Mouse (Mus musculus) erythroid progenitor cell, adult 5-6 weeks (primary cell): ENCODE measurements around the gene Prodh2. TPM values are rescaled to one million over a fixed set of nuclear protein-coding genes. Genes with fewer than 3 reads are reported as not detected.

Source experiments
- ATAC-seq: replicated peaks from 2 replicates; pipeline ENCODE4 v1.8.0; 2016; ENCODE audit warnings: moderate number of reproducible peaks, mild to moderate bottlenecking, moderate TSS enrichment, inconsistent platforms; ENCODE audit not compliant: poor library complexity, low FRiP score, severe bottlenecking
- total RNA-seq, 2 experiments: library from RNA; stranded (forward) in 1 of 2; stranded (reverse) in 1 of 2; fragments of 150-400 nt in 1 of 2; fragments of 186-747, 209-891 nt in 1 of 2; gene quantifications; 2 replicates each; pipeline versions ENCODE4 v1.2.3 to v1.2.4; 2015 to 2017; ENCODE audit warnings: low replicate concordance in 2 of 2

Gene Prodh2
- total RNA-seq, 2 experiments from 2014 or later: not detected

DNA sequence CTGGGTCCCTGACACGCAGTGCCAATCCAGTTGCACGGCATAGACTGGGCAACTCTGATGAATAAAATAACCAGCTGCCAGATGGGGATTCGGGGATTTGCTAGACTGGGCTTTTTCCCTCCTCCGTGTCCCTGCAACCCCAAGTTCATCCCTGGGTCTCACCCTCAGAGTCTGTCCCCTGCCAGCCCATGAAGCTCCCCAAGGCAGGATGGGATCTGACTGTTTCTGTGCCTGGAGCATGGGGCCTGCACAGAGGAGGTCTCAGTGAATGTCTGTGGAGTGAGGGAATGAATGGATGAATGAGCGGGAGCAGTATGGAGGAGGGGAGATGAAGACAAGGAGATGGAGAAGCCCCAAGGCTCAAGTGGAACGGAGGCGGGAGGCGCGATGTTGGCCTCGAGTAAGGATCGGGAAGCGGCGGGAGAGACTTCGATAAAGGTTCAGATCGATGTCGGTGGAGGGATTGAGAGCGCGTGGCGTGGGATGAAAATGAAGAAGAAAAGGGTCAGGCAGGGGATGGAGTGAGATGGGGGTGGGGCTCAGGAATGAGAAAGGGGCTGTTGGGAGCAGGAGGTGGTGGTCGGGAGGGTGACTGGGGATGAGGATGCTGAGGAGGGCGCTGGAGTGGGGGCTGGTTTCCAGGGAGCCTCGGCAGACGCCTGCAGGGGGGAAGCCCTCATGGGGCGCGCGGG lies 40.7 kb downstream of the Prodh2 start:
- no peak for ATAC-seq

GRCm38 (mm10) chr7:30534633-30535577 lies 41.5 kb downstream of the Prodh2 start, which contains the start of gene Arhgap33:
Gene Arhgap33, minus strand, starts transcription at chr7:30535060.
- peak; percentile 88 for ATAC-seq

GRCm38 (mm10) chr7:30540572-30540971 lies 47.1 kb downstream of the Prodh2 start:
- no peak for ATAC-seq

GRCm38 (mm10) chr7:30544327-30544726 lies 50.9 kb downstream of the Prodh2 start:
- ATAC-seq: no peak

DNA sequence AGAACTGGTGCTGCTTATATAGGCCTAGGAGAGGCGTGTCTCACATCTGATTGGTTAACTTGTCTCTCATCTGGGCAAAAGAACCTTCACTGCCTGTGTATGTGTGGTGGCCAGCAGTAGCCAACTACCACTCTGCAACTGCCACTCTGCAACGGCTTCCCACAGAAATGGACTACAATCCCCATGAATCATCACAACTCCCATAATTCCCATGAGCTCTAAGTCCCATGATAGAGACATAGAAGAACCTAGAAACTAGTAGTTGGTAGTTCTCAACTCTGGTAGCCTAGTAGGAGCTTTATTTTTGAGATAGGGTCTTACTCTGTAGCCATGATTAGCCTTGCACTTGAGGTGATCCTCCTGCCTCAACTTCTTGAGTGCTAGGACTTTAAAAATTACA lies 56.5 kb downstream of the Prodh2 start:
- ATAC-seq: no peak

DNA sequence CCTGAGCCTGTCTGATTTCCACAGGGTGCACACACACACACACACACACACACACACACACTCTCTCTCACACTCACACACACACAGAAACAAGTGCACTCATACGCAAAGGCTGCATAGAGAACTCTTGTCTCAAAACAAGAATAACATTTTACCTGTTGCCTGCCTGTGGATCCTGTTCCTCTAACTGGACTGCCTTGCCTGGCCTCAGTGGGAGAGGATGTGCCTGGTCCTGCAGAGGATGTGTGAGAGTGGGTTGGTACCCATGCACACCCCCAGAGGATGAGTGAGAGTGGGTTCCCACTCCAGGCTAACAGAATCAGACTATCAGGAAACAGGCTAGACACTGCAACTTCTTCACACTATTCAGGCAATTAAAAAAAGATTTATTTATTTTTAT lies 57.2 kb downstream of the Prodh2 start:
- ATAC-seq: no peak

DNA sequence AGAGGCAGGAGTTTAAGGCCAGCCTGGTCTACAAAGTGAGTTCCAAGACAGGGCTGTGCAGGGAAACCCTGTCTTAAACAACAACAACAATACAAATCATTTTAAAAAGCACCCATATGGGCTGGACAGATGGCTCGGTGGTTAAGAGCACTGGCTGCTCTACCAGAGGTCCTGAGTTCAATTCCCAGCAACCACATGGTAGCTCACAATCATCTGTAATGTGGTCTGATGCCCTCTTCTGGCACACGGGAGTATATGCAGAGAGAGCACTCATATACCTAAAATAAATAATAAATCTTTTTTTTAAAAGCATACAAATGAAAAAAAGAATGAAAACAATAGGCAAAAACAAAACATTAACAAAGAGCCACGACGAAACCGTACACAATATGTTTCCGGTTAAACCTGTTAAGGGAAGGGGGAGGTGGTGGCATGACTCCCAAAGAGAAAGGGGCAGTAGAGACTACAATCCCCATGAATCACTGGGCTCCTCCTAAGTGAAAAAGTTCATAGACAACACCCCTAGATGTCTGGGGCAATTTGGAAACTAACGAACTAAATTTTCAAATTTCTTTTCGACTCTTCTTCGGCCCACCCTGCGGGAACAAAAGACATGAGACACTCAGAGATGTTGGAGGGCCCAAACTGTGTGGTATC lies 58.2 kb downstream of the Prodh2 start:
- peak; percentile 59 for ATAC-seq

GRCm38 (mm10) chr7:30552102-30553020 lies 58.9 kb downstream of the Prodh2 start, which contains the start of the genes Hspb6 and Proser3:
Gene Hspb6, plus strand, starts transcription at chr7:30552178.
Gene Proser3, minus strand, starts transcription at chr7:30552299.
- ATAC-seq: peak; percentile 87

DNA sequence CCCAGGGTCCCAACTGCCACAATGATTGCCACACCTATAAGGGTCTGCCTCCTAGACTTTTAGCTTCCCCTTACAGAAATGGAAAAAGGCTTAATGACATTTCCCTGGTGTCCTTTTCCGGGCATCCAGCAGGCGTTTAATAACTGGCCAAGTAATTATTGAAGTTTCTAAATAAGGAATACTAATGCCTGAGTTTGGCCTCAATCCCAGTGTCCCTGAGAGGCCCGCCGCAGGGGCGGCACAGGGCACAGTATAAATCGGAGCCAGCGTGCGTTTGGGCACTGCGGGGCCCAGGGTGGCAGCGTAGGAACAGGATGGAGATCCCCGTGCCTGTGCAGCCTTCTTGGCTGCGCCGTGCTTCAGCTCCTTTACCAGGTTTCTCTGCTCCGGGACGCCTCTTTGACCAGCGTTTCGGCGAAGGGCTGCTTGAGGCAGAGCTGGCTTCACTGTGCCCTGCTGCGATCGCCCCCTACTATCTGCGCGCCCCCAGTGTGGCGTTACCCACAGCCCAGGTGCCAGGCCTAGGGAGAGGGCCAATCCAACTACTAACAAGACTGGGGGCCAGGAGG lies 59.7 kb downstream of the Prodh2 start:
- peak; percentile 24; the same call in 1 of the 2 replicates for ATAC-seq

- ATAC-seq: no peak
Observed at GRCm38 (mm10) chr7:30553810-30554584, 60.6 kb downstream of the Prodh2 start.

DNA sequence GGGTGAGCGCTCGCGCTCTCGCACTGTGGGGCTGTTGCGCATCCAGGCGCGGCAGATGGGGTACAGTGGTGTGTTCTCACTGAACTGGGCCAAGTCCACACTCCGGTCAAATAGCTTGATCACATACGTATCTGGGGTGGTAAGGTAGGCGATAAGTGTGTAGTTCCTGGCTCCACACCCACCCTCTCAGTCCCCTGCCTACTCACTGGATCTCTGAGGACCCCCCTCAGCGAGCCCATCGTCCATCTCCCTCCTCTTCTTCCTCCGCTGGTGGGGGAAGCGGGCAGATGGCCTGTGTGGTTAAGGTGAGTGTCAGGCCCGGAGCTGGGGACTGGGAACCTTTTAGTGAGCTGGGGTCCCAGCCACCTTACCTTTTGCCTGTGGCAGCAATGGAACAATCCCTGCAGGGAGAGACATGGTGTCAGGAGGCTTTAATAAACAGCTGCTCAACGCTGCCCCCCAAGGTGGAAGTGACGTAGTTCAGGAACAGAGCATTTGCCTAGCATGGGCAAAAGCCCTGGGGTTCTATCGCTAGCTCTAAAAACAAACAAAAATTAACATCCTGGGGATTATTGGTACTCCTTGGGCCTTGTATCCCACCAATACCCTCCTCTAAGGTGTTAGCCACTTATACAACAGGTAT lies 63.6 kb downstream of the Prodh2 start:
- ATAC-seq: no peak

- no peak for ATAC-seq
Observed at GRCm38 (mm10) chr7:30557901-30558514, 64.6 kb downstream of the Prodh2 start.

GRCm38 (mm10) chr7:30558656-30559442 lies 65.4 kb downstream of the Prodh2 start:
- ATAC-seq: peak; percentile 57

DNA sequence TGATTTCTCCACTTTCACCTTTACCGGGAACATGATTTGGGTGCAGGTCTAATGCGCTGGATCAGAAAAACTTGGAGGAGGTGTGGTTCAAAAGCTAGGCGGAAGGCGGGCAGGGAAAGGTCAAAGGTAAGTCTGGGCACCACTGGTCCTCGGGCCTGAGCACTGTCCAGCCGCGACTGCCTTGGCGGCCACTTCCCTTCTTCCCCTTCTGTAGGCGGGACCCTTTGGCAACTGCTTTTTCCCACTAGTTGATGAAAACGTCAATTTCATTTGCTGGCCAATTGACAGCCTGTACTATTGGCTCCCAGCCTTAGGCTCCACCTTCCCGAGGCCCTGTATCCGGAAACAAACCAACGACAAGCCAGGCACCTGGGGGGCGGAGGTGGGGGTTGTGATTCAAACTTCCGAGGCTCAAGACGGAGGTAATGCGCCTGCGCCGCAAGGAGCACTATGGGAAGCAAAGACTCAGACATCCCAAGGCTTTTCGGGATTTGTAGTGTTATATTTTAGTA lies 66.1 kb downstream of the Prodh2 start, which contains the start of gene Lin37:
Lin37 (minus strand) TSS at position 396 of the 512 bp plus-strand sequence.
- ATAC-seq: peak; percentile 73

DNA sequence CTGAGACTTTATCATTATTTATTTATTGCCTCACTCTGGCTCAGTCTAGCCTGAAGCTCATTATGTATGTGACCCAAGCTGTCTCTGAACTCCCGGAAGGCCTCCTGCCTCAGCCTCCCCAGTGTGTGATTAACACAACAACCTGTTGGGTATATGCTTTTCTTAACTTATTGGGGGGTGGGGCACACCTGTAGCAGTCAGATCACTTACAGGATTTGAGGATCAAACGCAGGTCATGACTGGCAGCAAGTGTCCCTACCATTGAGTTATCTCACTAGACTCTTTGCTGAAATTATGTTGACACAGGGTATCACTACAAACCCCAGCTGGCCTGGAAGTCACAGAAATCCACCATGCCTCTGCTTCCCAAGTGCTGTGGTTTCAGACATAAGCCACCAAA lies 66.9 kb downstream of the Prodh2 start:
- no peak for ATAC-seq

DNA sequence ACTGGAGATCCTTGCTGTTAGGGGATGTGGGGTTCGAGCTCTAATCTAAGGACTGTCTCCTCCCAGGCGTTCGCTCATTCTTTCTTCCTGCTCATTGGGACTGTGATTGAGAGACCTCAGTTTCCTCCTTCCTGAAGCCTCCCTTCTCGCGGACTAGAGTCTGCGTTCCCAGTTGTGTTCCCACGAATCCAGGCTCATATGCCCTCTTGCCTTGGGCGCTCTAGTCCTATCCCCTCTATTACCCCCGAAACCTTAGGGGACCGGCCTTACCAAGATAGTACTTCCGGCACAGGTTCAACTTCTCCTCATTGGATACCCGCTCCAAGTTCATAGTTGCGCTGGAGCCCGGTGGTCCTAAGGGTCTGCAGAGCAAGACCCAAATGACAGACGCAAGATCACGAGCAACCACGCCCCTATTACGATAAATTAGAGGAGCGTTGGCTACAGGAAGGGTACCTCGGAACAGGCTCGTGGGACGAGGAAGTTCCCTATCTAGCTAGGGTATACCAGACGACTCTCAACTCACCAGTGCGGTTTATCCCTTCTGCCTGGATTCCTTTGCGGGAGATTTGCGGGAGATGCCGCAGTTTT lies 69.2 kb downstream of the Prodh2 start:
- peak; percentile 10 for ATAC-seq
